Mouse (Mus musculus) CD4-positive, CD25-positive, alpha-beta regulatory T cell, adult 9 weeks (primary cell): Measurements from ENCODE around the gene Klk10. TPM values are rescaled to one million over a fixed set of nuclear protein-coding genes. Genes with fewer than 3 reads are reported as not detected.

ENCODE experiments used
- polyA plus RNA-seq: library from polyadenylated mRNA; unstranded; fragments of 100-300 nt; shearing (Covaris generic); gene quantifications from one replicate; pipeline ENCODE4 v1.2.1, GENCODE M21; 2017

Gene Klk10
- 0.33 TPM for polyA plus RNA-seq

DNA sequence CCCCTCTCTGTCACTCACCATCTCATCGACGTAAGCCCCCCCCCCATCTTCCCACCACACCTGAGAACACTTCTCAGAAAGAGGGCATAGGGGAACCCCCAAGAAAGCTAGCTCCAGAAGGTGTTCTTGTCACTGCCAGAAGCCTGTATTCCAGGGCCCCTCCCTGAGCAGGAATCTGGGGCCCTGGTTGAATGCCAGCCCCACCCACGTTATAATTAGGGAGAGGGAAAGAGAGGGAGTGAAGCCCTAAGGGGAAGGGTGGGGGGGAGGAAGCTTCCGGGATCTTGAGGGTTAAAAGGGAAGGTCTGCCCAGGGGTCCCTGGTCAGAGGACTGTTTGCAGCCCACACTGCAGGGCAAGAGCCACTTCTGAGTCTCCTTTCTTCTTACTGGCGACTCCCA, at the start of gene Klk10:
Klk10 (plus strand) TSS at position 290 of the 400 bp plus-strand sequence.

DNA sequence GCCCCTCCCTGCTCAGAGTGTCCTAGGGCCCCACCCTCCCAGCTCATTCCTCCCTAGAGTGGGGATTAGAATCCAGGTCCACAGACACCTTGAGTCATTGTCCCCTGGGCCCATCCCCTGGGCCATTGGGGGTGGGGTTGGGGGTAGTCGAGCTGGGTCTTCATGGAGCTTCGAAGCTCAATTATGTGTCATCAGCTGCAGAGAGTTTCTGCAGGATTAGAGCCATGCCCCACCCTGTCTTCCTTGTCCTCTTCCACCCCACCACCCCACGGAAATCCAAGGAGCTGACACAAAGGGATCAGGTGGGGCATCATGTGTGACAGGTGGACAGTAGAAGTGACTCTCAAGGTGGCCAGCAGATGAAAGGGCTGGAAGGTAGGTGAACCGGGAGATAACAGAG, 12.2 kb upstream of the Klk10 start, which contains the start of gene Klk12:
Klk12 (plus strand) TSS at position 301 of the 400 bp plus-strand sequence.

DNA sequence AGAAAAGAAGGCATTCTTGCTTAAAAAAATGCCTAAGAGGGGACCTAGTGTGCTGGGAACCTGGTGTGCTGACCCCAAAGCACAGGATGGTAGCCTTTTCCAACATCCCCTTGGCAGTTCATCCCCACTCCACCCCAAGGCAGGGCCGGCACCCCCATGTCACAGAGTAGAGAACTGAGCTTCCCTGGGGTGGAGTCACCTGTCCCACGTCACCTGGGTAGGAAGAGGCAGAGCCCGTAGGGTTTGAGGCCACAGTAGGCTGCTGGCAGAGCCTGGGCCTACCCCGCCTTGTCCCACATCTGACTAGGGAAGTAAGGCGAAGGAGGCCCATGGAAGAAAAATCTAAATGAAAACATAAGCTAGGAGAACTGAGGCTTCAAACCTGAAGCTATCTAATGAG, 6.5 kb upstream of the Klk10 start, which contains the start of gene Klk11:
Klk11 (plus strand) TSS at position 241 of the 400 bp plus-strand sequence.

DNA sequence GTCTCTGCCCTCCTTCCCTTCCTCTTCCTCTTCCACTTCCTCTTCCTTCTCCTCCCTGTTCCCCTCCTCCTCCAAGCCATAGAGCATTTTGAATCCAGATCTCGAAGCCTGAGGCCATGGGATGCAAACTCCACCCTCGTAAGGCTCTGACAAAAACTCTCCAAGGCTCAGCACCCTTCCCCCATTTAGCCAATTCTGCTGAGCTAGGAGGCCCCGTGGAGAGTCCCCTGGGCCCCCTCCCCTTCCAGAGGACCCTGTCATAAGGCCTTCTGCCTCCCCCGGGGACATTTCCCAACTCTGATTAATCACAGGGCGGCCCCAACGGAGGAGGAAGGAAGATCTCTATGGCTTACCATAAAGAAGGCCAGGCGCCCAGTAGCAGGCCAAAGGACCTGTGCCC, 10.8 kb downstream of the Klk10 start, which contains the start of gene Klk9:
Klk9 (plus strand) TSS at position 301 of the 400 bp plus-strand sequence.

DNA sequence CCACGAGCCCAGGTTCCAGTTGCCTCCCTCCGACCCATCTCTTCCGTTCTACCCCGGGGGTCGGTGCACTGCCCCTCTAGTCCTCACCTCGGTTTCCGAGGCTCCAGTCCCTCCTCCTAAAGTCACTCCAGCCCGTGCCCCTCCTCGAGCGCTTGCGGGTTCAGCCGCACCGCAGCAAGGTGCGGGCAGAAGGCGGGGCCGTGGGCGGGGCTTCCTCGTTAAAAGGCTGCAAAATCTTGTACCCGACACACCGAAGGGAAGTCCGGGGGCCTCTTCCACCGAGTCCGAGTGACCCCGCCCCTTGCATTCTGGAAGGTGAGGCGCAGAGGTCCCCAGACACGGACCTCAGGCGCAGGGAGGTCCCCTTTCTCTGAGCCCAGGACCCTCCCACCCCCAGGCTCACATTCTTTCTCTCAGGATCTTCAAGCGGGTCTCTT, 16.5 kb downstream of the Klk10 start, which contains the start of gene Klk8:
Klk8 (plus strand) TSS at position 245 of the 437 bp plus-strand sequence.

DNA sequence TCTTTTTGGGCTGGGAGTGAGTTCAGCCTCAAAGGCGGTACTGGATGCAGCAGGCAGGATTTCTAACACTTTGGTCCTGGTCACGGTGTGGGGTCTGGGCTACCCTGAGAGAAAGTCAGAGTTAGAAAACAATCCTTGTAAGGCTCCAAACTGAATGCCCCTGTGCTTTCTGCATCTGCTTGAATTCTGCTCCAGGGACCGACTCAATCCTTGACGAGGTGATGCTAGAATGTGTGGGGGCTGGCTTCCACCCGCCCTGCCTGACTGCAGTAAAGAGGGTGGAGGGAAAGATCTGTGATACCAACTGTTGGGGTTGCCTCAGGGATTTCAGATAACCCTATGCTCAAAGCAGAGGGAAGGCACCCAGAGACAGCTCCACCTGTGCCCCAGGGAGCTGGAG, 30.2 kb downstream of the Klk10 start, which contains the start of gene Klk7:
Klk7 (plus strand) TSS at position 301 of the 400 bp plus-strand sequence.

DNA sequence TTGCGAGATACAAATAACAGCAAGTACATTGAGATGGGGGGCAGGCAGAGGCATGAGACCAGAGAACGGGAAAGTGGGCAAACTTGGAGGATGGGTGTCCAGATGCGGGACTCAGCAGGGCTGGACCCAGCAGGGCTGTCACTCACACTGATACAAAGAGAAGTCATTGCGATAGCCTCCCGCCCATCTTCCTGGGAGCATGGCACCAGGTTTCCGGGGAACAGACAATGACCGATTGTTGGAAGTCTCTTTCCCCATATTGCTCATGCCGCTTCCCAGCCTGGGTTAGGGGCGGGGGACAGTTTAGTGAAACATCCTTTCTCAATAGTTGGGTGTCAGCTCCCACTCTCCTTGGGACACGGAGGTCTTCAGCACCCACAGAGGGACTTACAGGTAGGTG, 43.4 kb downstream of the Klk10 start, which contains the start of gene Klk6:
Klk6 (plus strand) TSS at position 301 of the 400 bp plus-strand sequence.

Other genes starting within 250 kb of the Klk10 start
- not detected for gene Cd33, start 236.6 kb upstream of the Klk10 start, polyA plus RNA-seq
- 8.7 TPM for gene Zfp658, start 218.8 kb upstream of the Klk10 start, polyA plus RNA-seq
- 16.0 TPM for gene Zfp719, start 201.4 kb upstream of the Klk10 start, polyA plus RNA-seq
- gene Zfp819, start 173.9 kb upstream of the Klk10 start, polyA plus RNA-seq, result not detected
- gene Ceacam18, start 146.3 kb upstream of the Klk10 start, polyA plus RNA-seq, result not detected
- 0.93 TPM for gene Siglece, start 120.9 kb upstream of the Klk10 start, polyA plus RNA-seq
- gene Ctu1, start 109.0 kb upstream of the Klk10 start, polyA plus RNA-seq, result 3.1 TPM
- not detected for gene Klk14, start 90.6 kb upstream of the Klk10 start, polyA plus RNA-seq
- gene Klk13, start 68.5 kb upstream of the Klk10 start, polyA plus RNA-seq, result not detected
- not detected for gene Klk12, start 12.1 kb upstream of the Klk10 start, polyA plus RNA-seq
- gene Klk11, start 6.4 kb upstream of the Klk10 start, polyA plus RNA-seq, result not detected
- gene Klk9, start 10.9 kb downstream of the Klk10 start, polyA plus RNA-seq, result 0.62 TPM
- gene Klk8, start 16.5 kb downstream of the Klk10 start, polyA plus RNA-seq, result 141 TPM
- gene Klk7, start 30.3 kb downstream of the Klk10 start, polyA plus RNA-seq, result not detected
- not detected for gene Klk6, start 43.5 kb downstream of the Klk10 start, polyA plus RNA-seq
- not detected for gene Klk5, start 60.9 kb downstream of the Klk10 start, polyA plus RNA-seq
- not detected for gene Klk4, start 100.1 kb downstream of the Klk10 start, polyA plus RNA-seq
- not detected for gene Klk15, start 152.7 kb downstream of the Klk10 start, polyA plus RNA-seq
- not detected for gene Klk1b8, start 169.6 kb downstream of the Klk10 start, polyA plus RNA-seq
- not detected for gene Klk1b1, start 185.7 kb downstream of the Klk10 start, polyA plus RNA-seq
- 1.1 TPM for gene Klk1b9, start 195.0 kb downstream of the Klk10 start, polyA plus RNA-seq
- not detected for gene Klk1b11, start 214.8 kb downstream of the Klk10 start, polyA plus RNA-seq
- gene Klk1b26, start 231.1 kb downstream of the Klk10 start, polyA plus RNA-seq, result not detected